15 mouse cellular contexts compared by ENCODE assay signal in the genomic region with DNA sequence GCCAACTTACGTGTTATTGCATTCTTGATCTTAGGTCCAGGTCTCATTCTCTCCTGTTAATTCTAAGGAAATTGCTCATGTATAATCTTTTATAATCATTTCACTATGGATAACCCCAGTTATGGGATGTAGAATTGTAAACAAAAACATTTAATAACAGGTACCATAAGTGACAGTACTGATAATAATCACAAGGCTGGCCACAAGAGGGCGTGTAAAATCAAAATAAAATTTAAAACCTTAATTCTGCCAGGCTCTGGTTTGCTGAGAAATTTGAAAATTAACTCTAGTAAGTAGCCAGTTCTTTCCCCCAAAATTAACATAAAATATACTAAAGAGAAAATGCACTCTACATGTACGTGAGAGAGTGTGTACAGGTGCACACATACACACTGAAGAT. TPM values are rescaled to one million over a fixed set of nuclear protein-coding genes. Genes with fewer than 3 reads are reported as not detected.
DNase-seq lines count a peak whose midpoint lies in the region; ATAC-seq and TF ChIP-seq lines count a peak whose summit lies in the region.
"Had no signal": no experiment of that assay in that cellular context is flagged by ENCODE, and none has a peak within 500 bp of the region (broad histone marks: within the 10 kb centered on the region; RNA-seq: fewer than 3 reads in every experiment).

No protein-coding gene starts in this region.

- H3K9ac ChIP-seq in hindbrain, embryonic 11.5 days (ENCODE audit: low read depth, low read length), result no peak overlapping the region
- H3K9ac ChIP-seq in hindbrain, embryonic 12.5 days, result no peak overlapping the region
- H3K9ac ChIP-seq in lung, embryonic 14.5 days, result no peak overlapping the region
- H3K9ac ChIP-seq: embryonic facial prominence, embryonic 13.5 days had no signal

- H3K27me3 ChIP-seq in hindbrain, embryonic 11.5 days (ENCODE audit: control insufficient read depth, insufficient read depth, low read length), result no peaks in the 10 kb centered on the region
- H3K27me3 ChIP-seq in hindbrain, embryonic 12.5 days, result no peaks in the 10 kb centered on the region; the same call in 1 of the 2 replicates
- H3K27me3 ChIP-seq in lung, embryonic 14.5 days (ENCODE audit: insufficient read depth, low read length), result no peaks in the 10 kb centered on the region
- H3K27me3 ChIP-seq: embryonic facial prominence, embryonic 13.5 days had no signal

- H3K4me1 ChIP-seq in hindbrain, embryonic 11.5 days (replicated peaks; ENCODE audit: control insufficient read depth, insufficient read depth, low read length), result no peaks in the 10 kb centered on the region
- H3K4me1 ChIP-seq in hindbrain, embryonic 12.5 days, result no peaks in the 10 kb centered on the region
- no peaks in the 10 kb centered on the region for H3K4me1 ChIP-seq in lung, embryonic 14.5 days (ENCODE audit: insufficient read depth)
- H3K4me1 ChIP-seq: embryonic facial prominence, embryonic 13.5 days had no signal

- H3K4me2 ChIP-seq in hindbrain, embryonic 11.5 days (replicated peaks; ENCODE audit: low read depth, low read length), result no peak overlapping the region
- H3K4me2 ChIP-seq in hindbrain, embryonic 12.5 days (replicated peaks), result no peak overlapping the region
- H3K4me2 ChIP-seq in lung, embryonic 14.5 days, result no peak overlapping the region
- H3K4me2 ChIP-seq: embryonic facial prominence, embryonic 13.5 days had no signal

- ATAC-seq in hindbrain, embryonic 11.5 days (ENCODE audit: low FRiP score), result no peak
- ATAC-seq in hindbrain, embryonic 12.5 days (ENCODE audit: low FRiP score), result no peak
- ATAC-seq in lung, embryonic 14.5 days (ENCODE audit: insufficient read depth), result no peak

- peak; percentile 19 for DNase-seq in hindbrain, embryonic 11.5 days (ENCODE audit: low spot score)
- DNase-seq in lung, embryonic 14.5 days, result peak; percentile 60
- no peak for DNase-seq in lung, postnatal 36 days
- DNase-seq in brain, adult 2 months (ENCODE audit: low read depth, low spot score), result peak; percentile 27
- peak; percentile 21 to 69 for DNase-seq in layer of hippocampus, postnatal 14 days (ENCODE audit: low spot score in 2 of 2)
- no peak for DNase-seq in spleen, postnatal 36 days (ENCODE audit: low spot score in 2 of 2)
- no peak for DNase-seq in heart, adult 8-10 months (ENCODE audit: low spot score)
- DNase-seq: gastrocnemius, postnatal 36 days had no signal

- 69% methylated on average over 3 of the region's 3 CpGs for WGBS in hindbrain, embryonic 11.5 days
- WGBS in hindbrain, embryonic 12.5 days, result 69% methylated on average over 3 of the region's 3 CpGs
- WGBS in lung, embryonic 14.5 days, result 65% methylated on average over 3 of the region's 3 CpGs

- H3K4me3 ChIP-seq in hindbrain, embryonic 11.5 days (ENCODE audit: low read depth, low read length), result no peak overlapping the region
- no peak overlapping the region for H3K4me3 ChIP-seq in hindbrain, embryonic 12.5 days
- no peak overlapping the region for H3K4me3 ChIP-seq in lung, embryonic 14.5 days (ENCODE audit: low read depth, low read length)
- H3K4me3 ChIP-seq: embryonic facial prominence, embryonic 13.5 days had no signal

- no peaks in the 10 kb centered on the region for H3K9me3 ChIP-seq in hindbrain, embryonic 11.5 days (ENCODE audit: control insufficient read depth, low read length)
- no peaks in the 10 kb centered on the region for H3K9me3 ChIP-seq in hindbrain, embryonic 12.5 days (replicated peaks)
- no peaks in the 10 kb centered on the region for H3K9me3 ChIP-seq in lung, embryonic 14.5 days (ENCODE audit: low read depth, low read length)
- H3K9me3 ChIP-seq: embryonic facial prominence, embryonic 13.5 days; G1E had no signal

- peak; percentile 49 for TF ChIP-seq CTCF in lung, embryonic 14.5 days (IDR thresholded peaks at IDR 0.05; ENCODE audit: low read depth)

- H3K36me3 ChIP-seq in hindbrain, embryonic 11.5 days (ENCODE audit: control insufficient read depth, insufficient read depth, low read length), result no peaks in the 10 kb centered on the region
- H3K36me3 ChIP-seq in hindbrain, embryonic 12.5 days, result 0 out of 2 replicates have a peak, but pooled peaks cover 3% of the 10 kb centered on the region
- H3K36me3 ChIP-seq in lung, embryonic 14.5 days (ENCODE audit: insufficient read depth), result peaks cover 13% of the 10 kb centered on the region; the same call in 1 of the 2 replicates

- no peak overlapping the region for H3K27ac ChIP-seq in hindbrain, embryonic 11.5 days (ENCODE audit: low read depth, low read length)
- no peak overlapping the region for H3K27ac ChIP-seq in hindbrain, embryonic 12.5 days
- H3K27ac ChIP-seq in lung, embryonic 14.5 days (ENCODE audit: low read depth), result no peak overlapping the region
- H3K27ac ChIP-seq: embryonic facial prominence, embryonic 13.5 days had no signal

RNA-seq across cellular contexts. Expression of a gene that starts 16.7 kb away (rescaled TPM):
- 26.2 and 33.2 TPM in 2 replicates for polyA plus RNA-seq in hindbrain, embryonic 11.5 days (2014; fragmentation: Nextera tagmentation; extraction: Ambion mirVana)
- polyA plus RNA-seq in hindbrain, embryonic 12.5 days (2016; fragmentation: Nextera tagmentation; extraction: Ambion mirVana), result 30.4 and 32.6 TPM in 2 replicates
- 39.6 TPM in 2 replicates for polyA plus RNA-seq in lung, embryonic 14.5 days (2014; fragmentation: Nextera tagmentation; extraction: Ambion mirVana)
- 10 to 100 TPM; 30.8 to 32.4 TPM for total RNA-seq in layer of hippocampus, postnatal 14 days (2021)
- total RNA-seq in heart, adult 8-10 months (2022), result 10 to 100 TPM; 18.2 to 24.6 (median 21.4) TPM

RNA-seq across cellular contexts. Expression of a gene that starts 16.9 kb away (rescaled TPM):
- polyA plus RNA-seq in hindbrain, embryonic 11.5 days (2014; fragmentation: Nextera tagmentation; extraction: Ambion mirVana), result 0.08 and 0.23 TPM in 2 replicates
- 0.12 TPM in 1 of 2 replicates, not detected in the other for polyA plus RNA-seq in hindbrain, embryonic 12.5 days (2016; fragmentation: Nextera tagmentation; extraction: Ambion mirVana)
- polyA plus RNA-seq in lung, embryonic 14.5 days (2014; fragmentation: Nextera tagmentation; extraction: Ambion mirVana), result 0.14 and 0.19 TPM in 2 replicates
- under 1 TPM in 1 of 2 experiments, not detected in 1; 0.17 TPM for total RNA-seq in layer of hippocampus, postnatal 14 days (2021)
- total RNA-seq in heart, adult 8-10 months (2022), result under 1 TPM in 3 of 4 experiments, not detected in 1; 0.09 to 0.16 (median 0.11) TPM
- total RNA-seq: left cerebral cortex, postnatal 10 days had no signal
- polyA plus RNA-seq: G1E had no signal

RNA-seq across cellular contexts. Expression of a gene that starts 47.3 kb away (rescaled TPM):
- not detected in 2 replicates for polyA plus RNA-seq in hindbrain, embryonic 11.5 days (2014; fragmentation: Nextera tagmentation; extraction: Ambion mirVana)
- 0.31 and 0.63 TPM in 2 replicates for polyA plus RNA-seq in hindbrain, embryonic 12.5 days (2016; fragmentation: Nextera tagmentation; extraction: Ambion mirVana)
- not detected in 2 replicates for polyA plus RNA-seq in lung, embryonic 14.5 days (2014; fragmentation: Nextera tagmentation; extraction: Ambion mirVana)
- 10 to 100 TPM; 27.2 to 33.8 TPM for total RNA-seq in layer of hippocampus, postnatal 14 days (2021)
- total RNA-seq in heart, adult 8-10 months (2022), result not detected
- total RNA-seq: adrenal gland, postnatal 36 days; gastrocnemius, postnatal 36 days; hematopoietic stem cell, adult 5-6 weeks; neutrophil, adult 5-6 weeks had no signal
- polyA plus RNA-seq: G1E had no signal

Comparison
In these comparisons a context has a peak if more than half of its experiments do, and no peak if none do; other contexts are left out.
1. DNase-seq: peak in hindbrain, embryonic 11.5 days (single experiment), lung, embryonic 14.5 days (single experiment), brain, adult 2 months (single experiment) and layer of hippocampus, postnatal 14 days (2 of 2); none in lung, postnatal 36 days (single experiment), spleen, postnatal 36 days (0 of 2) and heart, adult 8-10 months (single experiment).